Mouse (Mus musculus) heart, postnatal 0 days (tissue): ENCODE measurements at regions not wholly inside any gene's neighbourhood (a gene's known extent, or its start where the extent isn't known, plus 50 kb on each side); places are given as distances from the start of the nearest gene placed in this dataset.

ENCODE experiments used
- CTCF ChIP-seq: IDR thresholded peaks from 2 replicates; pipeline ENCODE4 v1.5.1; 2016; ENCODE audit warnings: antibody characterized with exemption, control low read depth, low read depth
- EP300 ChIP-seq: IDR thresholded peaks from 2 replicates; pipeline ENCODE4 v1.6.1; 2016; ENCODE audit warnings: antibody characterized with exemption, low read depth

- no peak for TF ChIP-seq CTCF
- TF ChIP-seq EP300, result no peak
These were observed 294.6 kb upstream of the Slc30a5 start for GRCm38 (mm10) chr13:101127808-101128207.
